Mouse (Mus musculus) G1E-ER4 (cell line): ENCODE results near the gene Atad5. TPM values are rescaled to one million over a fixed set of nuclear protein-coding genes. Genes with fewer than 3 reads are reported as not detected.

Source experiments
- GATA1 ChIP-seq: IDR thresholded peaks from one replicate; pipeline ENCODE4 v1.8.0; 2012; ENCODE audit warnings: low read length, inconsistent platforms
- polyA plus RNA-seq: library from polyadenylated mRNA; stranded (reverse); fragments of >175 nt; gene quantifications from 2 replicates; pipeline ENCODE4 v1.2.3, GENCODE M21; 2012

The Atad5 gene
- polyA plus RNA-seq, 1 experiment, result 5.1 TPM

DNA sequence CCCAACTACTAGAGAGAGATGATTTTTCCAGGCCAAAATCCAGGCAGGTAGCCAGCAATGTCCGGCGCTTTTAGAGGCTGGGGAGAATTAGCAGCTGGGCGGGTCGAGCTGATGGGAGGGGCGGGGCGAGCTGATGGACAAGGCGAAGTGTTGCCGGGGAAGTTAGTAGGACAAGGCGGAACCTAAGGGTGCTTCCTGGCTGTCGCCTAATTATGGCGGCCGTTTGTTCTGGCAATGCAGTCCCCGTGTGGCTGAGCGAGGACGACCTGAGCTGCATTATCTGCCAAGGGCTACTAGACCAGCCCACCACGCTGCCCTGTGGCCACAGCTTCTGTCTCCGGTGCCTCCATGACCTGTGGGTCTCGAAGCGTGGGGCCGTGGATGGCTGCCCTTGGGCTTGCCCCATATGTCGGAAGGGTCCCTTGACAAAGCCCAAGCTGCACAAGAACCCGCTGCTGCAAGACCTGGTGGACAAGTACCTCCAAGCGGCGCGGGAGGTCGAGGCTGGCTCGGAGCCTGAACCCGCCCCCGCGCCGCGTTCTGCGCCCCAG, 94.6 kb downstream of the Atad5 start, which contains the start of gene Rnf135:
Gene Rnf135 (plus strand): TSS at position 147 of the 551 bp plus-strand sequence.
- TF ChIP-seq GATA1, result no peak

DNA sequence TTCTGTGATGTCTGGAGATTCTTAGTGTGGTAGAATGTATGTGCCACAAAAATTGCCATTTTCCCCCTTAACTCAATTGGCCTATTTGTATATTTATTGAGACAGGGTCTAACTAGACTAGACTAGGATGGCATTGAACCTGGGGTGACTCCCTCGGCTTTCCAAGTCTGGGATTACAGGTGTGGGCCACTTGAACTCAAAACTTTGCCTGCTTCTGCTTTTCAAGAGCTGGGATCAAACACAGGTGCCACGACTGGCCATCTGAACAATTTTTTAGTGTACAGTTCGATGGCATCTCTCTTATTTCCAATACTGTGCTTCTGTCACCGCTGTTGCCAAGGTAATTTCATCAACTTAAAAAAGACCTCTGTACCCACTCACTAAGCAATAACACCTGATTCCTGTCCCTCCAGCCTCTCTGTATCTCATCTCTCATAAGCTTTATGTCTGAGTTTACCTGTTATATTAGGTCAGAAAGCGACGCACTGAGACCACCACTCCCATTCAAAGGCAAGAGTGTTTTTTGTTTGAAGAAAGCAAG, 95.4 kb downstream of the Atad5 start:
- TF ChIP-seq GATA1, result no peak

Other genes with a start within 250 kb of the Atad5 start
- 3.4 and 4.1 TPM in 2 replicates for gene Utp6, start 127.0 kb upstream of the Atad5 start, polyA plus RNA-seq
- 42.6 and 56.9 TPM in 2 replicates for gene Suz12, start 96.3 kb upstream of the Atad5 start, polyA plus RNA-seq
- gene Crlf3, start 8.4 kb upstream of the Atad5 start, polyA plus RNA-seq, result 30.1 and 34.5 TPM in 2 replicates
- gene Tefm, start 52.8 kb downstream of the Atad5 start, polyA plus RNA-seq, result 1.1 TPM in 2 replicates
- gene Adap2, start 64.7 kb downstream of the Atad5 start, polyA plus RNA-seq, result not detected in 2 replicates
- gene Rnf135, start 94.5 kb downstream of the Atad5 start, polyA plus RNA-seq, result 3.7 and 4.7 TPM in 2 replicates
- 7.8 and 11.5 TPM in 2 replicates for gene Rhot1, start 119.6 kb downstream of the Atad5 start, polyA plus RNA-seq
- gene Rhbdl3, start 211.5 kb downstream of the Atad5 start, polyA plus RNA-seq, result 0.06 TPM in 2 replicates